Mouse (Mus musculus) ES-E14 (cell line): ENCODE data around the gene Adsl.

Experiments used
- HCFC1 ChIP-seq: IDR thresholded peaks from 2 replicates; pipeline ENCODE4 v1.6.1; 2012; ENCODE audit warnings: low read length, inconsistent platforms, borderline replicate concordance; ENCODE audit not compliant: insufficient read depth
- ZNF384 ChIP-seq: IDR thresholded peaks from 2 replicates; pipeline ENCODE4 v1.6.1; 2012; ENCODE audit warnings: low read depth, low read length, inconsistent platforms

DNA sequence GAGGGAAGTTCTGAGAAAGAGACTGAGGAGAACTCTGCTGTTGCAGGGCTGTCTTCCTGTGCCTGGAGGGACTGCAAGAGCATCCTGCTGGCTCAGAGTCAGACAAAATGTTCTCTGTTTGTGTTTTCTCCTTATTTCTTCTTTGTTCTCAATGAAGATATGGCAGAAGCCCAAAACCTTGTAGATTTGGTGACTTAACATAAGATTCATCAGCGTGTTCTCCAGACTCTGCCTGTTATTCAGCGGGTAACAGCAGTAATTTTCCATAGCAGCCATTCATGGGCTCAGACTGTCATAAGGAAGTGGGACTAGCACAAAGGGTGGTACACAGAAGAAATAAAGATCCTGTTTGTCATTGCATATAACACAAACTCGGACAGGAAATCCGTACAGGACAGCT is 31.3 kb downstream of the Adsl start:
- TF ChIP-seq HCFC1: no peak
- no peak for TF ChIP-seq ZNF384
